Mouse (Mus musculus) heart, postnatal 0 days (tissue): Measurements from ENCODE around the gene Hspb9. TPM values are rescaled to one million over a fixed set of nuclear protein-coding genes. Genes with fewer than 3 reads are reported as not detected.

Source experiments
- ATAC-seq: fragments of 200-750 bp; cut with Nextera tagmentation; 2 replicates; pipeline ENCODE4 v1.8.0; 2017; ENCODE audit warnings: low read depth, moderate number of reproducible peaks, moderate library complexity; ENCODE audit not compliant: insufficient read depth
- DNase-seq: peaks from one replicate; pipeline ENCODE4 v3.0.0-alpha.2; 2016; ENCODE audit warnings: low spot score
- H3K27ac ChIP-seq: fragments of 300-500 bp; sonication (generic); 2 replicates; pipeline ENCODE4 v1.5.1; 2014; ENCODE audit warnings: low read depth, mild to moderate bottlenecking
- H3K27me3 ChIP-seq: fragments of 300-500 bp; sonication (generic); 2 replicates; pipeline ENCODE4 v1.6.1; 2014; ENCODE audit warnings: low read length, mixed read lengths; ENCODE audit not compliant: control insufficient read depth, insufficient read depth
- H3K36me3 ChIP-seq: fragments of 300-500 bp; sonication (generic); replicated peaks from 2 replicates; pipeline ENCODE4 v1.6.1; 2014; ENCODE audit warnings: low read length, mixed read lengths; ENCODE audit not compliant: control insufficient read depth, insufficient read depth
- H3K4me1 ChIP-seq: fragments of 300-500 bp; sonication (generic); 2 replicates; pipeline ENCODE4 v1.6.1; 2014; ENCODE audit warnings: antibody characterized with exemption; ENCODE audit not compliant: control insufficient read depth, insufficient read depth
- H3K4me2 ChIP-seq: fragments of 300-500 bp; sonication (generic); 2 replicates; pipeline ENCODE4 v1.6.1; 2014; ENCODE audit warnings: low read depth, mild to moderate bottlenecking, low read length, moderate library complexity
- H3K4me3 ChIP-seq: fragments of 300-500 bp; sonication (generic); 2 replicates; pipeline ENCODE4 v1.5.1; 2014; ENCODE audit warnings: low read depth, low read length
- H3K9ac ChIP-seq: fragments of 300-500 bp; sonication (generic); replicated peaks from 2 replicates; pipeline ENCODE4 v1.6.1; 2014; ENCODE audit warnings: low read depth, low read length, mixed read lengths
- H3K9me3 ChIP-seq: fragments of 300-500 bp; sonication (generic); replicated peaks from 2 replicates; pipeline ENCODE4 v1.6.1; 2016; ENCODE audit warnings: low read length; ENCODE audit not compliant: control insufficient read depth
- CTCF ChIP-seq: IDR thresholded peaks from 2 replicates; pipeline ENCODE4 v1.5.1; 2016; ENCODE audit warnings: antibody characterized with exemption, control low read depth, low read depth
- EP300 ChIP-seq: IDR thresholded peaks from 2 replicates; pipeline ENCODE4 v1.6.1; 2016; ENCODE audit warnings: antibody characterized with exemption, low read depth
- WGBS: fragments of 180-500 bp; shearing (Covaris S2); extraction: QIAGEN DNeasy Blood & Tissue Kit; methylation state at CpG from one replicate; pipeline ENCODE4 v1.1.7; 2014; 5-methylcytosine and 5-hydroxymethylcytosine counted together
- polyA plus RNA-seq: library from polyadenylated mRNA; unstranded; fragments of >200 nt; fragmentation: Nextera tagmentation; extraction: Ambion mirVana; gene quantifications from 2 replicates; pipeline ENCODE4 v1.2.1, GENCODE M21; 2015
- total RNA-seq: library from RNA; depleted of rRNA; stranded (reverse); fragments of >200 nt; gene quantifications from 2 replicates; pipeline ENCODE4 v1.2.3, GENCODE M21; 2014; ENCODE audit warnings: low replicate concordance; rRNA removed

The Hspb9 gene
- total and polyA plus RNA-seq, 2 experiments from 2014 or later = not detected

GRCm38 (mm10) chr11:100762831-100763230, 49.2 kb downstream of the Hspb9 start, which contains the start of gene Hcrt:
Hcrt (minus strand) TSS chr11:100762931.
- WGBS = 81% methylated on average over 7 of the region's 7 CpGs
- no peak for DNase-seq
- H3K9ac ChIP-seq = no peak within 1 kb of the TSS
- peak within 1 kb of the TSS; percentile 65 for H3K4me2 ChIP-seq
- H3K4me3 ChIP-seq = peak within 1 kb of the TSS; percentile 44
- H3K9me3 ChIP-seq = no peaks in the 10 kb centered on the region
- H3K27me3 ChIP-seq = peaks cover 37% of the 10 kb centered on the region
- TF ChIP-seq EP300 = no peak
- no peak for TF ChIP-seq CTCF
- no peak within 1 kb of the TSS for H3K27ac ChIP-seq
- peaks cover 4% of the 10 kb centered on the region; the same call in 1 of the 2 replicates for H3K36me3 ChIP-seq
- 0 out of 2 replicates have a peak, but pooled peaks cover 5% of the 10 kb centered on the region for H3K4me1 ChIP-seq
- ATAC-seq = no peak

Other genes with a start within 250 kb of the Hspb9 start
- 10.3 and 16.6 TPM in 2 replicates for gene Klhl11, start 241.1 kb upstream of the Hspb9 start, total RNA-seq
- gene Klhl11, start 241.1 kb upstream of the Hspb9 start, polyA plus RNA-seq = 4.6 and 5.3 TPM in 2 replicates
- 68.4 and 75.6 TPM in 2 replicates for gene Acly, start 185.8 kb upstream of the Hspb9 start, total RNA-seq
- gene Acly, start 185.8 kb upstream of the Hspb9 start, polyA plus RNA-seq = 32.3 and 35.5 TPM in 2 replicates
- gene Ttc25, start 168.2 kb upstream of the Hspb9 start, total RNA-seq = 0.23 and 0.39 TPM in 2 replicates
- 0.37 TPM in 2 replicates for gene Ttc25, start 168.2 kb upstream of the Hspb9 start, polyA plus RNA-seq
- gene Cnp, start 138.9 kb upstream of the Hspb9 start, total RNA-seq = 10.8 and 28.3 TPM in 2 replicates
- gene Cnp, start 138.9 kb upstream of the Hspb9 start, polyA plus RNA-seq = 11.5 and 12.4 TPM in 2 replicates
- 113 and 134 TPM in 2 replicates for gene Nkiras2, start 94.6 kb upstream of the Hspb9 start, total RNA-seq
- gene Nkiras2, start 94.6 kb upstream of the Hspb9 start, polyA plus RNA-seq = 77.4 and 79.7 TPM in 2 replicates
- gene Dnajc7, start 93.7 kb upstream of the Hspb9 start, total RNA-seq = 82.2 and 98.5 TPM in 2 replicates
- gene Dnajc7, start 93.7 kb upstream of the Hspb9 start, polyA plus RNA-seq = 163 and 173 TPM in 2 replicates
- gene Zfp385c, start 21.4 kb upstream of the Hspb9 start, total RNA-seq = not detected in 2 replicates
- 0.25 and 0.40 TPM in 2 replicates for gene Zfp385c, start 21.4 kb upstream of the Hspb9 start, polyA plus RNA-seq
- 3.6 and 9.1 TPM in 2 replicates for gene Dhx58, start 9.6 kb upstream of the Hspb9 start, total RNA-seq
- 1.3 and 1.4 TPM in 2 replicates for gene Dhx58, start 9.6 kb upstream of the Hspb9 start, polyA plus RNA-seq
- gene Kat2a, start 1.4 kb upstream of the Hspb9 start, total RNA-seq = 15.2 and 17.6 TPM in 2 replicates
- 15.8 and 16.1 TPM in 2 replicates for gene Kat2a, start 1.4 kb upstream of the Hspb9 start, polyA plus RNA-seq
- 99.1 and 117 TPM in 2 replicates for gene Rab5c, start 24.4 kb downstream of the Hspb9 start, total RNA-seq
- gene Rab5c, start 24.4 kb downstream of the Hspb9 start, polyA plus RNA-seq = 11.0 and 12.0 TPM in 2 replicates
- gene Kcnh4, start 46.1 kb downstream of the Hspb9 start, total RNA-seq = not detected in 2 replicates
- not detected in 2 replicates for gene Kcnh4, start 46.1 kb downstream of the Hspb9 start, polyA plus RNA-seq
- not detected in 2 replicates for gene Hcrt, start 49.1 kb downstream of the Hspb9 start, total RNA-seq
- gene Hcrt, start 49.1 kb downstream of the Hspb9 start, polyA plus RNA-seq = not detected in 2 replicates
- gene Ghdc, start 57.1 kb downstream of the Hspb9 start, total RNA-seq = 8.2 and 13.0 TPM in 2 replicates
- gene Ghdc, start 57.1 kb downstream of the Hspb9 start, polyA plus RNA-seq = 6.8 and 7.0 TPM in 2 replicates
- gene Stat5b, start 136.9 kb downstream of the Hspb9 start, total RNA-seq = 29.2 and 48.2 TPM in 2 replicates
- gene Stat5b, start 136.9 kb downstream of the Hspb9 start, polyA plus RNA-seq = 22.5 and 23.3 TPM in 2 replicates
- 12.6 and 21.3 TPM in 2 replicates for gene Stat5a, start 145.5 kb downstream of the Hspb9 start, total RNA-seq
- gene Stat5a, start 145.5 kb downstream of the Hspb9 start, polyA plus RNA-seq = 9.6 and 11.7 TPM in 2 replicates
- 105 and 128 TPM in 2 replicates for gene Stat3, start 225.7 kb downstream of the Hspb9 start, total RNA-seq
- 53.5 and 65.7 TPM in 2 replicates for gene Stat3, start 225.7 kb downstream of the Hspb9 start, polyA plus RNA-seq